Mouse (Mus musculus) bone marrow, adult 2 months (tissue): ENCODE data around the gene Ptchd4.

Experiments used
- CTCF ChIP-seq: fragments of 200-500 bp; IDR thresholded peaks from 2 replicates; pipeline ENCODE4 v1.5.1; 2011; ENCODE audit warnings: low read length, control low read depth; ENCODE audit not compliant: control insufficient read depth, insufficient read depth
- POLR2A ChIP-seq: fragments of 200-500 bp; IDR thresholded peaks from 2 replicates; pipeline ENCODE4 v1.6.1; 2011; ENCODE audit warnings: low read depth, mild to moderate bottlenecking, control low read depth, low read length, borderline replicate concordance; ENCODE audit not compliant: control insufficient read depth

DNA sequence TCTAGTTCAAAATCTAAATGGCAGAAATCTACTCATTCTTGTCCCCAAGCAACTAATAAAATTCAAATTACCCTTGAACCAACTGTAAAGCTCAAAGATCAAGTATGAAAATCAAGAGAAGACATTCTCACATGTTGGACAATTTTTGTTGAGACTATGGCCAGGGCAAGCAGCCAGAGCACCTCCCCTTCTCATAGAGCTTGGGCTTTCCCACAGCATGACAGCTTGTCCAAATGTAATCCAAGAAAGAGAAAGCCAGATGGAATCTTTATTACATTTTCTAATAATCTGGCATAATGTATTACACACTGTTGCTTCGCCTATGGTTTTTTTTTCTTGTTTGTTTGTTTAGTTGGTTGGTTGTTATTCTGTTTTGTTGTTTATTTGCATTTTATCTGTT lies 102.7 kb downstream of the Ptchd4 start:
- no peak for TF ChIP-seq CTCF
- no peak for TF ChIP-seq POLR2A
